Mouse (Mus musculus) liver, embryonic 14.5 days (tissue): ENCODE measurements around the gene Rplp0. TPM values are rescaled to one million over a fixed set of nuclear protein-coding genes. Genes with fewer than 3 reads are reported as not detected.
A peak's percentile ranks its signal among the peaks of the same experiment; 100 is the strongest.

ENCODE experiments used
- ATAC-seq: fragments of 200-750 bp; cut with Nextera tagmentation; 2 replicates; pipeline ENCODE4 v1.8.0; 2017; ENCODE audit warnings: moderate number of reproducible peaks, mild to moderate bottlenecking, moderate library complexity; ENCODE audit not compliant: insufficient read depth
- DNase-seq, 3 experiments: peaks; one replicate each; pipeline ENCODE4 v3.0.0-alpha.2; 2012 to 2013; ENCODE audit warnings: low read depth in 3 of 3, low spot score in 3 of 3
- H3K27ac ChIP-seq: fragments of 300-500 bp; sonication (generic); 2 replicates; pipeline ENCODE4 v1.5.1; 2014; ENCODE audit warnings: moderate library complexity, mild to moderate bottlenecking, control low read depth, inconsistent platforms
- H3K27me3 ChIP-seq: fragments of 300-500 bp; sonication (generic); 2 replicates; pipeline ENCODE4 v1.6.1; 2014; ENCODE audit warnings: mild to moderate bottlenecking, low read length, moderate library complexity; ENCODE audit not compliant: control insufficient read depth, insufficient read depth
- H3K36me3 ChIP-seq: fragments of 300-500 bp; sonication (generic); replicated peaks from 2 replicates; pipeline ENCODE4 v1.6.1; 2014; ENCODE audit warnings: low read depth; ENCODE audit not compliant: control insufficient read depth, insufficient read depth
- H3K4me1 ChIP-seq, 2 experiments: fragments of 200-500 bp in 1 of 2; fragments of 300-500 bp in 1 of 2; sonication (generic) in 1 of 2; replicated peaks; 2 replicates each; pipeline ENCODE4 v1.6.1; 2012 to 2014; ENCODE audit warnings: antibody characterized with exemption in 1 of 2, inconsistent platforms in 1 of 2, low read length in 1 of 2; ENCODE audit not compliant: control insufficient read depth in 2 of 2, insufficient read depth in 2 of 2
- H3K4me2 ChIP-seq: fragments of 300-500 bp; sonication (generic); 2 replicates; pipeline ENCODE4 v1.6.1; 2014; ENCODE audit warnings: low read depth, mild to moderate bottlenecking, control low read depth, moderate library complexity
- H3K4me3 ChIP-seq, 2 experiments: fragments of 200-500 bp in 1 of 2; fragments of 300-500 bp in 1 of 2; sonication (generic) in 1 of 2; 2 replicates each; pipeline ENCODE4 v1.5.1; 2012 to 2014; ENCODE audit warnings: low read depth in 2 of 2, low read length in 2 of 2, mild to moderate bottlenecking in 2 of 2, control low read depth in 1 of 2, inconsistent platforms in 1 of 2, moderate library complexity in 1 of 2; ENCODE audit not compliant: insufficient read depth in 1 of 2
- H3K9ac ChIP-seq: fragments of 300-500 bp; sonication (generic); replicated peaks from 2 replicates; pipeline ENCODE4 v1.6.1; 2014; ENCODE audit warnings: mild to moderate bottlenecking, control low read depth, moderate library complexity
- H3K9me3 ChIP-seq: fragments of 300-500 bp; sonication (generic); 2 replicates; pipeline ENCODE4 v1.6.1; 2016; ENCODE audit warnings: low read length, mixed read lengths; ENCODE audit not compliant: control insufficient read depth
- CTCF ChIP-seq: IDR thresholded peaks from 2 replicates; pipeline ENCODE4 v1.5.1; 2016; ENCODE audit warnings: antibody characterized with exemption, low read depth, control low read depth
- EP300 ChIP-seq: IDR thresholded peaks from 2 replicates; pipeline ENCODE4 v1.6.1; 2016; ENCODE audit warnings: antibody characterized with exemption, low read depth
- WGBS: fragments of 180-500 bp; shearing (Covaris S2); extraction: QIAGEN DNeasy Blood & Tissue Kit; methylation state at CpG from one replicate; pipeline ENCODE4 v1.1.7; 2014; ENCODE audit not compliant: insufficient replicate concordance; 5-methylcytosine and 5-hydroxymethylcytosine counted together
- polyA plus RNA-seq, 2 experiments: library from polyadenylated mRNA; depleted of rRNA in 1 of 2; stranded (reverse) in 1 of 2; unstranded in 1 of 2; fragments of >200 nt; fragmentation: Nextera tagmentation in 1 of 2; extraction: Ambion mirVana in 1 of 2; gene quantifications; 2 replicates each; pipeline versions ENCODE4 v1.2.1 to v1.2.3; 2012 to 2014

Rplp0 gene
- polyA plus RNA-seq, 2 experiments, result 1,503 to 2,132 TPM

DNA sequence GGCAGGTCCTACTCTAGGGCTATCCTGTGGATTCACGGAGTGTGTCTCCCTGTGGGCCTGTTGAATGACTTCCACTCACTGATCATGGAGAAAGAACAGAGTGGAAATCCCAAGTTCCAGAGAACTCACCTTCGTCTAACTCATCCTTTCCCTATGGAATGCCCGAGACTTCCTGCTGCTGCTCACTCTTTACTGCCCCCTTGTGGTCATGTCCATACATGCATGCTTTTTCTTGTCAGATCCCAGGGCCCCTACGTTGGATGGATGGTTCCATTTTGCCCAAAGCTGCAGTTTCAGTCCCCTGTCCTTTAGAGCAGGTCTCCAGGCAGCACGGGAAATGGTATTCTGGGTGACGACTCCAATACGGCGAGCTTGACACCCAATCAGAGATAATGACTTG is 3.0 kb upstream of the Rplp0 start:
- ATAC-seq (no peak), DNase-seq (peak; percentile 56 to 66 (median 61))
- no peak overlapping the region for H3K4me3 ChIP-seq
- TF ChIP-seq EP300, result no peak
- TF ChIP-seq CTCF, result peak; percentile 99
- no peak overlapping the region for H3K4me2 ChIP-seq
- no peaks in the 10 kb centered on the region for H3K9me3 ChIP-seq
- H3K4me1 ChIP-seq, result peaks cover 0 to 6% of the 10 kb centered on the region in 2 experiments; a peak in 2 of 4 replicates
- no peaks in the 10 kb centered on the region for H3K27me3 ChIP-seq
- no peak overlapping the region for H3K9ac ChIP-seq
- peaks cover 10% of the 10 kb centered on the region for H3K36me3 ChIP-seq
- 10% methylated on average over 8 of the region's 8 CpGs for WGBS
- H3K27ac ChIP-seq, result no peak overlapping the region

DNA sequence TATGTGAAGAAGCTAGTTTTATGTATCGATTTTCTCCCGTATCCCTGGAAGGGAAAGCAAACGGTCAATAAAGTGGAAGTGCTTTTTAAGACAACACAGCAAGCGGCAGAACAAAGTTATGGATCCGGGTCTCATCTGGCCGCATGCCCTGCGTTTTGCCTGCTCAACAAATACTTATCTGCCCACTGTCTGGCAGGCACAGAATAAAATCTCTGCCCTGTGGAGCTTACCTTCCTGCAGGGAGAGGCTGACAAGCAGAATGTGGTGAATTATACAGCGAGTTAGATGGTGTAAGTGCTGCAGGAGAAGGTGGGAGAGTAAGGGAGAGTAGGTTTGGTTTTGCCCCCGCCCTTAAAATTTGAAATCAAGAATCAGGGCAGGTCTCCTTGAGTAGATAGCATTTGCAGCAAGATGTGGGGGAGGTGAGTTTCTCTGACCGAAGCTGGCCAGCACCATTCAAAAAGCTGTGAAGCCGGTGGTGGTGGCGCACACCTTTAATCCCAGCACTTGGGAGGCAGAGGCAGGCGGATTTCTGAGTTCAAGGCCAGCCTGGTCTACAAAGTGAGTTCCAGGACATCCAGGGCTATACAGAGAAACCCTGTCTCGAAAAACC is 979 bp upstream of the Rplp0 start:
- H3K4me1 ChIP-seq, result peaks cover 0 to 16% of the 10 kb centered on the region in 2 experiments; a peak in 3 of 4 replicates
- TF ChIP-seq EP300 (no peak), CTCF (no peak)
- DNase-seq, result no peak

DNA sequence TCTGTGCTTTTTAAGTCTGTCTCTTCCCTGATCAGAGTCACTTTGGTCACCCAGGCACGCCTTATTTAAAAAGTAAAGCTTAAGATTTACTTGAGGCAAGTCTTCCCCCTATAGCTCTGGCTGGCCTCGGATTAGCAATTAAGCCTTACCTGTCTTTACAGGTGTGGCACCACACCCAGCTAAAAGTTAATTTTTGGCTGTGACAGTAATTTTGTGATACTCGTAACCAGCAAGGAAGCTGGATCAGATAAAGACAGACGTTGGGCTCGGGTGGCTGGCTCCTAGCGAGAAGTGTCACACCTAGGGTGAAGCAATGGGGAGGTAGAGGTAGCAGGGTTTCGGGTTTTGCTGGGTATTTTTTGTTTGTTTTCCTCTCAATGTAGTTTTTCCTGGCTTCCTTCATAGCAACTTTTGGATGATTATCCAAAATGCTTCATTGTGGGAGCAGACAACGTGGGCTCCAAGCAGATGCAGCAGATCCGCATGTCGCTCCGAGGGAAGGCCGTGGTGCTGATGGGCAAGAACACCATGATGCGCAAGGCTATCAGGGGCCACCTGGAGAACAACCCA is 1.2 kb downstream of the Rplp0 start:
- TF ChIP-seq EP300 (no peak), CTCF (no peak)
- peaks cover 39% of the 10 kb centered on the region for H3K36me3 ChIP-seq
- H3K4me2 ChIP-seq, result peak overlapping the region; percentile 91
- no peaks in the 10 kb centered on the region for H3K27me3 ChIP-seq
- ATAC-seq, result no peak
- no peak for DNase-seq
- H3K27ac ChIP-seq, result peak overlapping the region; percentile 73
- peak overlapping the region; percentile 99 for H3K9ac ChIP-seq
- no peaks in the 10 kb centered on the region for H3K9me3 ChIP-seq
- 17% methylated on average over 13 of the region's 13 CpGs for WGBS
- peak overlapping the region; percentile 77 to 96 for H3K4me3 ChIP-seq
- peaks cover 0 to 18% of the 10 kb centered on the region in 2 experiments; a peak in 3 of 4 replicates for H3K4me1 ChIP-seq

More for the DNA sequence above, 979 bp upstream of the Rplp0 start:
- ATAC-seq, result no peak
- H3K9me3 ChIP-seq, result no peaks in the 10 kb centered on the region
- peaks cover 30% of the 10 kb centered on the region for H3K36me3 ChIP-seq
- H3K4me3 ChIP-seq, result no peak overlapping the region
- H3K27ac ChIP-seq, result no peak overlapping the region
- H3K27me3 ChIP-seq, result no peaks in the 10 kb centered on the region
- H3K4me2 ChIP-seq, result no peak overlapping the region
- H3K9ac ChIP-seq, result no peak overlapping the region
- WGBS, result 78% methylated on average over 14 of the region's 14 CpGs

DNA sequence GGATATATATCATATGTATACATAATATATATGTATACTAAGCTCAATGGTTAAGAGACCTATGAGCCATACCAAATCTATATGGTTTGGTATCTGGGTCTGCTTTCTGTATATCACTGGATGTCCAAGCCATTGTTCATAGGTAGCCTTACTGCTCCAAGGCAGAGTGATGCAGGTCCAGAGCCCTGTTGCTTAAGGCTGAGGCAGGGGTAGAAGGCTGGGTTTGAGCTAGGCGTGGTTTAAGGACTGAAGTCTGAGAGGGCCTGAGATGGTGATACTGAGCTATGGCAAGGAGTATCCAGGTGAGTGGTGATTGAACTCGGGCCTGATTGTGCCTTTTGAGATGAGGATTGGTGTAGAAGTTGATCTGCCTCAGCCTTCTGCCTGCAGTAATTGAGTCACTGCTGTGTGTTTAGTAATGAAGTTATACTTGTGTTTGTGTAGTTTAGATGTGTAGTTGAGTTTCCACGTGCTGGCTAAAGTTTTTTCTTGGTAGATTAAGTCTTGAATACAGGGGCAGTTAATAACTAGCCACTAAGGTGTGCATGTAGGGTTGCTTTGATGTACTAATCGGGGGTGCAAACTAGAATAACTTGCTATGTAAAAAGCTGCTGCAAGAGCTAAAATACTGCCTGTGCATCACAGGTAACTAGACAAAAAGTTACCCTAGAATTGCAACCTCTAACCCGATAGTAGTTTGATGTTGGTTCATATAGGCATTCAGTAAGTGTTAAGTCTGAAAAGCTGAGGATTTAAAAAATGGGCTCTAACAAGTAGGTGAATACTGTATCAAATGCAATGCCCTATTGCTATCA is 4.7 kb downstream of the Rplp0 start:
- ATAC-seq (no peak), DNase-seq (no peak)
- Histone ChIP-seq H3K9ac (no peak overlapping the region), H3K36me3 (peaks cover 39% of the 10 kb centered on the region), H3K4me2 (peak overlapping the region; percentile 86), H3K27ac (peak overlapping the region; percentile 10; the same call in 1 of the 2 replicates), H3K4me3 (no peak overlapping the region), H3K4me1 (peaks cover 5 to 29% of the 10 kb centered on the region in 2 experiments; a peak in 3 of 4 replicates), H3K9me3 (no peaks in the 10 kb centered on the region), H3K27me3 (no peaks in the 10 kb centered on the region)
- TF ChIP-seq CTCF (no peak), EP300 (0 out of 2 replicates have a peak, but pooled peaks have one; percentile 5)
- 23% methylated on average over 5 of the region's 5 CpGs for WGBS
